Mouse (Mus musculus): ENCODE results near the gene Usmg5.
A peak's percentile ranks its signal among the peaks of the same experiment; 100 is the strongest.
"Not testable (repeated sequence)": the region's sequence is repeated elsewhere in the genome, so short reads cannot be mapped to it uniquely, and the experiment has no call there.

Gene Usmg5

DNA sequence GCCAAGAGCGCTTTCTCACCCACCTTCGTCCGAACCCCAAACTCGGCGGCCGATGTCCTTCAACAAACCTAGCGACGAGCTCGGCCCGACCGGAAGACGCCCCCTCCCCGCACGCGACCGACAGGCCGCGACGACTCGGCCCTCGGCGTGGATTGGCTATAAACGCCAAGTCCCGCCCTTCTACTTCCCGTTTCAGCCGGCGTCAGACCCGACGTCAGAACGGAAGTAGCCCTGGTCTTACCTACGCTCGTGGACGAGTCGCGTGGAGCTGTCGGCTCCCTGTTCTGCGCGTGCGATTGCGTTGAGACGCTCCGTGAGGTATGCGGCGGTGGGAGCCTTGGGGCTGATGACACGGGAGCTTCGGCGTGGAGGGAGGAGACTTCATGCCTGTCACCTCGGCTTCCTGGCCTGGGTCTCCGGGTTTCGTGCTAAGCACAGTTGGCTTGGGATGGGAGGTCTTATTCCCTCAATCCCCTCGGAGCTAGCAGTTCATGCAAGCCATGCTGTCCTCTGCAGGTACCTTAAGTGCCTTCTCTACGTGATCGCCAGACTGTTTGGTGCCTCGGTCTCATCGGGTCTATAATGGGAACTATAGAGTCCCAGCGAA, at the start of gene Usmg5, which contains the start of gene Pdcd11:
Gene Usmg5 (minus strand): TSS at position 98 of the 607 bp plus-strand sequence.
Gene Pdcd11 (plus strand): TSS at position 219 of the 607 bp plus-strand sequence.
- peak; percentile 96 for DNase-seq (ENCODE audit: low spot score)

DNA sequence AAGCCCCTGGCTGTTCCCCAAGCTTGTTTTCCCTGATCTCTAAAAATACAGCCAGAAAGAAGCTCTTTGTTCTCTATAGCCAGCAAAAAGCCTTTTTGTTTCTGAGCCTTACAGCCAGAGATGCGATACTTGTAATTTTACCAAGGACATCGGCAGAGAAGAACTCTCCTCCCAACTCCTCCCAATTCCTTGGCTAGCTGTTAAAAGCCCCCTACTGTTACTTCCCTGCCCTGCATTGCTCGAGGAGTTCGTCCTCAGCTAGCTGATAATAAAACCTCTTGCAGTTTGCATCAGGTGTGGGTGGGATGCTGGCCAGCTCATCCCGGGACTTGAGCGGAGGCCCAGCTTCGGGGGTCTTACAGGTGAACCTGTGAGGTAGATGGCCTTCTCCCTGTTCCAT, 49.2 kb upstream of the Usmg5 start:
- not testable (repeated sequence) for DNase-seq (ENCODE audit: low spot score)

DNA sequence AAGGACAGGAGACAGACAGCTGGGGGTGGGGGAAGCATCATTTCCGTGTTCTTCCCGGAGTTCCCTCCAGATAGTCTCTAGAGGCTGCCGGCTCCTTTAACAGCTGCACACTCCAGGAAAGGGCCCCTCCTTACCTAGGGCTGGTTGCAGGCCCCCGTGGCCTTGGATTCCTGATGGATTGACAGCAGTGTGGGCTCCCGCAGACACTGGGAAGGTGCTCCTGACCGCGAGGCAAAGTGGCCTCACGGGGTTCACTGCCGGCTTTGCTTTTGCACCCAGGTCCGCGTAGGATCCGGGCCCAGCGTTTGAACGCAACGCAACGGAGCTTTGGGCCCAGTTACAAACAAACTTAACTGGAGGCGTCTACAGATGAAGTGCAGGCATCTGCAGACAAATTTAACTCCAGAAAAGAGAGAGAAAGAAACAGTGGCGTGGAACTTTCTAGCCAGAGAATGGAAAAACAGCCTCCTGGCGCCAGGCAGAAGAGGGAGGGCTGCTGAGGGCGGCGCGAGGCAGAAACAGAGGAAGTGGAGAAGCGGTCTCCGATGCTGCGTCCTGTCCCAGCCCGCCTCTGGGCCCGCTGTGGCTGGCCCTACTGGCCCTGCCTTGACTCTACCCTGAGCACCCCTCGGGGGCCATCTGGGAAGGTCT, 47.4 kb upstream of the Usmg5 start, which contains the start of gene Calhm2:
Gene Calhm2 (minus strand): TSS at position 524 of the 651 bp plus-strand sequence.
- peak; percentile 58 for DNase-seq (ENCODE audit: low spot score)

DNA sequence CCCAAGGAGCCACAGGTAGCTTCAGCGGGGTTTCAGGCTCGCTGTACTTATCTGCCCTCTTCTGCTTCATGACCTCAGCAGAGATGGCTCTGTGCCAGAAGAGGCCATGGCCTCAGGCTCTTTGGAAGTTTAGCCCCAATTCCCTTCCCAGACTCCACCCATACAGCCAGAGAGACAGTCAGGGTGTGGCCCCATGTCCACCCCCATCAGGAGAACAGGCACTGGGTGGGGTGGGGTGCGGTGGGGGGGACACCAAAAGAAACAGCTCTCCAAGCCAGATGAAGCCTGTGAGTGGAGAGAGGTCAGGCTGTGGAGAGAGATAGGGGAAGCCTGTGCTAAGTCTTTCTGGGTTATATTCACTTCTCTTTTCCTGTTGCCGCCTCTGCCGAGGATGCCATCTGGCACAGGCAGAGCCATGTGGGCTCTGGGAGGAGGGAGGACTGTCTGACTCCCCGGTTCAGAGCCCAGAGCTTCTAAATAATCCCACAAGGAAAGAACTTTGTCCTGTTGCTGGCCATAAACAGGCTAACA, 46.7 kb upstream of the Usmg5 start:
- peak; percentile 62 for DNase-seq (ENCODE audit: low spot score)

DNA sequence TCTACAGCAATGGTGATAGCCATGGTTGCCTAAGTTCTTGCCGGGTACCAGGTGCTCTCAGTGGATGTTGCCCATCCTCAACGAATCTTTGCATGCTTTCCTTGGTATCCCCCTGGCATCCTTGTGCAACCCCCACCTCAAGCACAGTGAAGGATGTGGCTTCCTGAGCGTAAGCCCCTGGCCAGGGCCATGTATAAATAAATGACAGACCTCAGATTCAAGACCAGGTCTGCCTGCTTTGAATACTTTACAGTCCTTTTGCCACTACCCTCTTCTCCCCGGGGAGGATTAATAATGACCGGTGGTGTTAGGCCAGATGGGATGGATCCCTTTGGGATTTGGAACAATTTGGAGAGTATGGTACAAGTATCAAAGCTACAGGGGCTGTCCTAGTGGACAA, 45.7 kb upstream of the Usmg5 start:
- no peak for DNase-seq (ENCODE audit: low spot score)

DNA sequence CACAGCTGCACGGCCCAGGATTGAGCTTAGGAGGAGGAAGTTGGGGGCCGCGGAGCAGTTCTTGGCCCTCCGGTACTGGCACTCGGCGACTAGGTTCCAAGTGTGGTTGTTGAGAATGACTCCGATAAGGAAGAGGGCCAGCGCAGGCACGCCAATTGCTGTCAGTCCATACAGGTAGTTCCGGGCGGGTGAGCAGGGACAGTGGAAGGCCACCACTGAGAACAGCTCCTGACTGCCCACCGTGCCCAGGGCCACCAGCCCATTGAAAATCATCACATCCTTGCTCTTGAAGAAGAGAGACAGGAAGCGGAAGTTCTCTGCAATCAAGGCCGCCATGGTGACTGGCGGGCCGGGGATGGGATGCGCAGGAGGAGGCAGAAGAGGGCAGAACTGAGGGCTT, 45.1 kb upstream of the Usmg5 start:
- DNase-seq (ENCODE audit: low spot score), result no peak

- DNase-seq (ENCODE audit: low spot score), result no peak
Measured at GRCm38 (mm10) chr19:47133161-47133560, 42.7 kb upstream of the Usmg5 start.

GRCm38 (mm10) chr19:47130551-47131125, 40.2 kb upstream of the Usmg5 start:
- DNase-seq (ENCODE audit: low spot score), result no peak

DNA sequence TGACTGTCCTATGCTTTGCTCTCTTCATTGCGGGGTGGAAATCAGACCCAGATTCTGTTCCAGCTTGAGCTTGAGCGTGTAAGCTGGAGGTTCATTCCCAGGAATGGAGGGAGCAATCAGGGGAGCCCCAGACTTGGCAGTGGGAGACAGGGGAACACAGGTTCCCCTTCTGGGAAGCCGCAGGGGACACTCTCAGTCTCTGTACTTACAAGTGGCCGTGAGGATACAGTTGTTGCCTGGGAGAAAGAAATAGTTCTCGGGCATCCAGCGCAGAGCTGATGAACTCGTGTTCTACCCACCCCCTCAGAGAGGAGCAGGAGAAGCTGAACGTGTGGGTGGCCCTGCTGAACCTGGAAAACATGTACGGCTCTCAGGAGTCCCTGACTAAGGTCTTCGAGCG, 38.4 kb upstream of the Usmg5 start:
- DNase-seq (ENCODE audit: low spot score), result no peak

GRCm38 (mm10) chr19:47128164-47128563, 37.7 kb upstream of the Usmg5 start:
- DNase-seq (ENCODE audit: low spot score), result no peak

DNA sequence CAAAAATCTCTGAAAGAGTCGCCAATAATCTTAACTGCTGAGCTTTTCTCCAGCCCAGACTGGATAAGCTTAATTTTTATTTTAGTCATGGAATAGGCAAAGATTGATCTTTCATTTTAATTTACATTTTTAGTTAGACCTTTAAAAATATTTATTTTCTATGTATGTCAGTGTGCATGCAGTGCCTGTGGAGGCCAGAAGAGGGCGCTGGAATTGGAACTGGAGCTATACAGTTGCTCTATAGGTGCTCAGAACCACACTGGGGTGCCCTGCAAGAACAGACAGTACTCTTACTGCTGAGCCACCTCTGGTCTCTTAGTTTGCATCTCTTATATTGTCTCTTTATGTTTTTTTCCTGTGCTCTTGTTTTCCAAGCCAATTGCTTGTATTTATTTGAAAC, 32.4 kb upstream of the Usmg5 start:
- DNase-seq (ENCODE audit: low spot score), result peak; percentile 43

GRCm38 (mm10) chr19:47121054-47121453, 30.6 kb upstream of the Usmg5 start:
- no peak for DNase-seq (ENCODE audit: low spot score)

GRCm38 (mm10) chr19:47118634-47119033, 28.2 kb upstream of the Usmg5 start:
- no peak for DNase-seq (ENCODE audit: low spot score)

DNA sequence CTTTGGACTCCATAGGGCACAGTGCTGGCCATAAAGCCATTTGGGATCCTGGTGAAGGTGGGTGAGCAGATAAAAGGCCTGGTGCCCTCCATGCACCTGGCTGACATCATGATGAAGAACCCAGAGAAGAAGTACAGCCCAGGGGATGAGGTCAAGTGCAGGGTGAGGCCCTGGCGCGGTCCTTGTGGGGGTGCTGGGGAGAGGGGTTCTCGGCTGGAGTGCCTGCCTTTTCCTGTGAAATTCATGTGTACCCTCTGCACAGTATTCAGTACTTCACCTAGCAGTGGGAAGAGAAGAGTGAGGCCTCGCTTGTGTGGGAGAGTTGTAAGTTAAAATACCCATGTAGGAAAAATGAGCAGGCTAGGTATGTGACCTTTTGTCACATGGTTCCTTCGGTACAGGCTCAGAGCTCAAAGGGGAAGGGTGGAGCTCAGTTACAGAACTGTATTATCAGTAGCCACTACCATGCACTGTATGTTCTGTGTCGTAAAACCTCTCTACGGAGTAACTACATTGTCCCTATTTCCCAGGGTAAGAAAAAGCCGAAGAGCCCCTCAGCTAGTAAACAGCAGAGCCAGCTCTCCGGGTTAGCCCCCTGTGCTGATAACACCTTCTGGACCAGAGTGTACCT, 14.3 kb upstream of the Usmg5 start:
- no peak for DNase-seq (ENCODE audit: low spot score)

GRCm38 (mm10) chr19:47101080-47101479, 10.6 kb upstream of the Usmg5 start:
- no peak for DNase-seq (ENCODE audit: low spot score)

- DNase-seq (ENCODE audit: low spot score), result no peak
Measured at GRCm38 (mm10) chr19:47089718-47090525, 525 bp downstream of the Usmg5 start.

- no peak for DNase-seq (ENCODE audit: low spot score)
Measured at GRCm38 (mm10) chr19:47088226-47088625, 2.2 kb downstream of the Usmg5 start.

- peak; percentile 86 for DNase-seq (ENCODE audit: low spot score)
Measured at GRCm38 (mm10) chr19:47067924-47068611, 22.4 kb downstream of the Usmg5 start.

DNA sequence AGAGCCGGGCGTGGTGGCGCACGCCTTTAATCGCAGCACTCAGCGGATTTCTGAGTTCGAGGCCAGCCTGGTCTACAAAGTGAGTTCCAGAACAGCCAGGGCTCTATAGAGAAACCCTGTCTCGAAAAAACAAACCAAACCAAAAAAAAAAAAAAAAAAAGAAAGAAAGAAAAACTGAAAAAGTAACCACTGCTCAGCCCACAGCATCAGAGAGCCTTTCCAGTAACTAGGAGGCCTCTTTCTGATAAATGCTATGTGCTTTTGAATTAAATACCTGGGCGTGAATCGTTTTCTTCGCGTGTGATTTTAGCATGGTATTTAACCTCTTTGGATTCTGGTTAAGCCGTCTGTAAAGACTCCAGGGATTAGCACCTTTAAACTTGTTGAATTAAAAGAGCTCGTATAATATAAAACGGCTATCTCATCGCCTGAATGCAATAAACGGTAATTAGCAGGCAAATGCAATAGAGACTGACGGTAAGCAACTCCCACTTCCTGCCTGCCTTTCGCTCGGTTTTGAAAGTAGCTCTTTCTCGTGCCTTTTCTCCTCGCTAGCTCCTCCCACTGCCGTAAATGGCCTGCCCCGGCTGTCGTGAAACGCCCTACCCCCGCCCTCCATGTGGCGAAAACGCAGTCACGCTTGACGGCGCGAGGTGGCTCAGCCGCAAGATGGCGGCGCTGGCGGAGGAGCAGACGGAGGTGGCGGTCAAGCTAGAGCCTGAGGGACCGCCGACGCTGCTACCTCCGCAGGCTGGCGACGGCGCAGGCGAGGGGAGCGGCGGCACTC, 23.2 kb downstream of the Usmg5 start, which contains the start of gene Taf5:
Gene Taf5 (plus strand): TSS at position 651 of the 787 bp plus-strand sequence.
- peak; percentile 98 for DNase-seq (ENCODE audit: low spot score)

- no peak for DNase-seq (ENCODE audit: low spot score)
Measured at GRCm38 (mm10) chr19:47065860-47066259, 24.6 kb downstream of the Usmg5 start.

All from urinary bladder, postnatal 14 days (tissue).